Mouse (Mus musculus): ENCODE measurements around the gene Hps4.
"Not testable (repeated sequence)": the region's sequence is repeated elsewhere in the genome, so short reads cannot be mapped to it uniquely, and the experiment has no call there.

Gene Hps4

DNA sequence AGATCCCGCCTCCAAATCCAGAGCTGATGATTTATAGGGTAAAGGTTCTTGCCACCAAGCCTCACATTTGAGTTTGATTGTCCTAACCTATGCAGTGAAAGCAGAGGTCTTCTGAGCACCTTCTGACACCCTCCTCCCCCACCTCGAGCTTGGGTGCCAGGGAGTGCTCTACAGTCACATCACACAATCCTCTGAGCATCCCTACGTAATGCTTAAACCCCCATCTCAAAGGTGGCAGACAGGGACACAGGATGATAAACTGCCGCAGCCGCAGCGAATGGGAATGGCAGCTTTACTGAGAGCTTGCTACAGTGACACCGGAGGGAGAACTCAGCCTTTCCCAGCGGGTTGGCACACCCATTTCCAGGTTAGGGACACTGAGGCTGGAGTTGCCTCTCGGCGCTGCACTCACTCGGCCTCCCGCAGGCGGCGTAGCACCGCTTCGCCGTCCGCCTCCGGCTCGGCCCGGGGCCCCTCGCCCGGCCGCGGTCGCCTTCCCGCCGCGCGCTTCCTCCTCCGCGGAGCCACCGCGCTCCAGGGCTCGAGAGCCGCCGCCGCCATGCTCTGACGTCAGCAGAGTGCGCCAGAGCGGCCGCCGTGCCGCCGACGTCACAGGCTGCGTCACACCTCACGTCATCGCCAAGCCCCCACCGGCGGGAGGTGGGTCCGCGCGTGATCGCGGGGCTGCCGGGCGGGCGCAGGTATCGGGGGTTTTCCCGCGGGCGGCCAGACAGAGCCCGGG lies at the start of gene Hps4, which contains the start of gene Srrd:
Hps4 (plus strand) TSS at position 621 of the 742 bp plus-strand sequence.
Srrd (minus strand) TSS at position 578 of the 742 bp plus-strand sequence.
- DNase-seq (ENCODE audit: low read depth, low spot score): no peak

DNA sequence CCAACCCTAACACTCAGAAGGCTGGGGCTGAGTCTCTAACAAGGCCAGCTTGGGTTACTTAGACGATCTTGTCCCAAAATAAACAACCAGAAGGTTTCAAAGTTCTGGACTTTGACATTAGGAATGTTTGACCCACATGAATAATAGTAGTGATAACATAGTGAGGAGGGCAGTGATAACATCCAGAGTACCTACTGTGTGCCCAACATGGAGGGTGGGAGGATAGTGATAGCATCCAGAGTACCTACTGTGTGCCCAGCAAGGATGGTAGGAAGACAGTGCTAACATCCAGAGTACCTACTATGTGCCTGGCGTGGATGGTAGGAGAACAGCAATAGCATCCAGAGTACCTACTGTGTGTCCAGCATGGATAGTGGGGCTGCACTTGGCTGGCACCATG lies 49.1 kb upstream of the Hps4 start:
- DNase-seq (ENCODE audit: low read depth, low spot score): no peak

DNA sequence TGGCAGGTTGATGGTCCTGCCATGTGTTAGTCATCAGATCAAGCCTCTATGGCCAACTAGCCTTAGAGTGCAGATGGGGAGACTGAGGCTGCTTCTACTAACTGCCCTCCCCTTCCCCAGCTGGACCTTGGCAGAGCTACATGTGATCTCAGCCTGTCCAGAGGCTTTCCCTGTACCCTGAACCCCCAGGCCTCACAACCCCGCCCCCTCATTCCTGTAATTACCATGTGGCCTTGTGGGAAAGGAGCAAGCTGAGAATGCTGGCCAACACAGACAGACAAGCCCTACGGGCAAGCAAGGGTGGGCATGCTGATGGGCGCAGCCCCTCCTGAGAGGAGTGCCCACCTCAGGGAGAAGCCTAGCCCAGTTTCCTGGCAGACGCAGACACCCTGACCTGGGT lies 48.2 kb upstream of the Hps4 start:
- no peak for DNase-seq (ENCODE audit: low read depth, low spot score)

DNA sequence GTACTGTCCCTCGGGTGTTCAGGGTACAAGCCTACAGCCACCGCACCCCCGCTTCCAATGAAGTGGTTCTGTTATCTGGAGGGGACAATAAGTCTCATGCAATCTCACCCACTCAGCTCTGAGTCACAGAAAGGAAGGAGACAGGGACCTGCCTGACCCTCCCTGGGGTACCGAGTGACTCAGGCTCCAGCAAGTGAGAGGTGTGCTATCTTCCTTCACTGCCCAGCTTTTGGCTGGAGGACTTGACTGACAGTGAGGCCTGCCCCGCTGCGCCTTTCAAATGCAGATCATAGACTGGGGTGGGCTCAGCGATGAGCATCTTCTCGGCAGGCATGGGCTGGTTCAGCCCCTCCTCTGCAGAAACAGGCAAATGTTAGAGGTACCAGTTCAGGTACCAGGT lies 47.7 kb upstream of the Hps4 start:
- DNase-seq (ENCODE audit: low read depth, low spot score): no peak

DNA sequence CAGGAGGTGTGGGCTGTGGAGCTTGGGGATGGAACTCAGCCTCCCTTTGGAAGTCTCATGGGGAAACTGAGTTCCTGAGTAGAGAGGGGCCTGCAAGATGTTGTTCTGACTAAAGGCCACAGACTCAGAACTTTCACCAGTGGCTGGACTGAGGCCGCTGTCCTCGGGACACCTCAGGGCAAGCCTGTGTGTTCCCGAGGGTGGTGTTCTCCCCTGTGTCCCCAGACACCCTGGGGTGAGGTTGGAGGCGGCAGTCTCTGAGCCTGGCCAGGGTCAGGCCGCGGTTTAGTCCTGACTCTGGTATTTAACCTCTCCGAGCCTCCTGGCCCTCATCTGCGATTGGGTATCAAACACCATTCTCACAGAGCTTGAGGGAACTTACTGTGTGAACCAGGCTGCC lies 47.3 kb upstream of the Hps4 start:
- no peak for DNase-seq (ENCODE audit: low read depth, low spot score)

DNA sequence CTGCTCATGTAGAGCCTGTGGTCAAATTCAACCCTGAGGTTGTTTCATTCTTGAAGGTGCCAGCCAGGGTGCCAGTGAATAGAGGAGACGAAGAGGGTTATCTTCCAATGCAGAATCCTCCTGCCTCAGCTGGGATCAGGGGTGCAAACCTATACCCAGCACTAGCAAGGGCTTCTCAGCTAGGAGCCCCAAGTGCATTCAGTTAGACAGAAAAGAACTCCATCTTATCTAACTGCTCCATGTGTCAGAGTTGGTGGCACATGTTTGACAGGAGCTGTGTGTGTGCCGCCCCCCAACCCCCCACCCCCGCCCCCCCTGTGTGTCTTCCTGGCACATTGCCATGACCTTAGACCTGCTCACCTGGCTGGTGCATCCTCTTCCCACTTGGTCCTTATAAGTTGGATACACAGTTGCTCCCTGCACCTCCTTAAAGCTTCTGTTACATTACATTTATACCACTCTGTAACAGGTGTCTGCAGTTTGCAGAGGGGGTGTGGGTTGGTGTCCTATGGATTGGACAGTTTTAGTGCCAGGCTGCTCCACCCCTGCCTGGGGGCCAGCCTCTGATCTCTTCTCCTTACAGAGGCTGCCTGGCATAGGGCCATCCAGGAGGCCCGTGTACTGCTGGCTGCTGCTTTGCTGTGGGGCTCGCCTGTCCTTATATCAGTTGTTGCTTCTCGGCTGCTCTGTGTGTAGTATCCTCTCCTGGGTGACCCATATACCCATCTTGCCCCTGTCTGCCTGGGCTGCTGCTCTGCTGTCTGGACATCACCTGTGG lies 46.3 kb upstream of the Hps4 start:
- no peak for DNase-seq (ENCODE audit: low read depth, low spot score)

DNA sequence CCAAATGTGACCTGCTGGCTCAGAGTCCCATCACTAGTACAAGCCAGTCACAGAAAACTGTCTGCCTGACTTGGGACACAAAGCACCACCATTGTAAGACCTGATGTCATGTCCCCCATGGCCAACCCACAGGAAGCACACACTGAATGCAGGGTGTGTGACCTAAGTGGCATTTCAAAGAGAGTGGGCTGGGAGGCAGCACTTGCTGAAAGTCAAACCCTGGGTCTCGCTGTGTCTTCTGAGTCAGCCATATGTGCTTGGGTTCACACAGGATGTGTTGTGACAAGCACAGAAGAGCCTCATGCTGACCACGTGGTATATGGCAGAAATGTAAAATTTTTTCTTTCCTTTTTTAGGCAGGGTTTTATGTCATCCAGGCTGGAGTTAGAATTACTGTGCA lies 45.6 kb upstream of the Hps4 start:
- DNase-seq (ENCODE audit: low read depth, low spot score): no peak

DNA sequence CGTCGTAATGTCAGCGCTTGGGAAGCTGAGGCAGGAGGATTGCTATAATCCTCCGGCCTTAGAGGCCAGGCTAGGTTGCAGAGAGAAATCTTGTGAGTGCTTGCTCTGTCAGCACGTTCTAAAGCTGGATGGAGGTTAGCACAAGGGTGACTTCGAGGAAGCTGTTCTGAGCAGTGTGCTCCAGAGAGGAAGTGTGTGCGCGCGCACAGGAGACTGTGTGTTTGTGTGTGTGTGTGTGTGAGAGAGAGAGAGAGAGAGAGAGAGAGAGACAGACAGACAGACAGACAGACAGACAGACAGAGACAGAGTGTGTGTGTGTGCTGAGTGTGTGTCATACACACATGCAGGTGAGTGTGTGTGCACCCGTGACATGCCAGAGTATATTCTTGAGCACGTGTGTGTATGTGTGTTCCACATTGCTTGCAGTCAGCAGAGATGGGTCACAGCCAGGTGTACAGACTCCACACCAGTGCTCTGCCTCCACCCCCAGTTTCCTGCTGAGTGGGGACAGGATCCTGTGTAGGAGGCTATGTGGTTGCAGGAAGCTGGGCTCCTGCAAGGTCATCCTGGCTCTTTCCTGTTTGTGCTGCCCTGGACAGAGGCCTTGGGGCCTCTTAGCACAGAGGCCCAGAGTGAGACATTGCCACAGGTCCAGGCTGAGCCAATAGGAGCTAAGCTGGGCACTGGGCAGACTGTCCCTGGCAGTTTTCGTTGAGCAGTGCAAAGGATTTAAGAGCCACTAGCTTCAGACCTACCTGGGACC lies 44.5 kb upstream of the Hps4 start:
- no peak for DNase-seq (ENCODE audit: low read depth, low spot score)

DNA sequence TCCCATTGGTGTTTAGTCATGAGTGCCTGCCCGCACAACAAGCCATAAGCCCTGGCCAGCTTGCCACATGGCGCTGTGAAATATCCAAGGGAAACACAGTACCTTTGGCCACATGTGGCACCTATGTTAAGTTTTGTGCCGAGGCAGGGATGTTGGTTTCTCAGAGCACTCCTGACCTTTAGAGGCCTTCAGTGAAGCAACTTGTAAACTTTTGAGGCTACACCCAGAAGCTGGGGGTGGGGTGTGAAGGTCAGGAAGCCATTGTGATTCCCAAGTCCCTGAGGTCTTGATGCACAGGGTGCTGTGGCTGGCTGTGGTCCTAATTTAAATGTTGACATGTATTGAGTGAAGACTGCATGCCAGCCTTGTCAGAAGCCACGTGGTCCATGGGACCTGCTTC lies 43.5 kb upstream of the Hps4 start:
- DNase-seq (ENCODE audit: low read depth, low spot score): no peak

DNA sequence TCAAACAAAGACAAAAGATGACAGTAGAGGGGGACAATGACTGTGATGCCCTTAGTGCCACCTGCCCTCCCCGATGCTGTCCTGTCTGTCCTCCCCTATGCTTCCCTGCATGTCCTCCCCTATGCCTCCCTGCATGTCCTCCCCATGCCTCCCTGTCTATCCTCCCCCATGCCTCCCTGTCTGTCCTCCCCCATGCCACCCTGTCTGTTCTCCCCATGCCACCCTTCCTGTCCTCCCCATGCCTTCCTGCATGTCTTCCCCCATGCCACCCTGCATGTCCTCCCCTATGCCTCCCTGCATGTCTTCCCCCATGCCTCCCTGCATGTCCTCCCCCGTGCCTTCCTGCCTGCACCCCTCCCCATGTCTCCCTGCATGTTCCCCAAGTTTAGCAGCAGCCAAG lies 42.8 kb upstream of the Hps4 start:
- no peak for DNase-seq (ENCODE audit: low read depth, low spot score)

DNA sequence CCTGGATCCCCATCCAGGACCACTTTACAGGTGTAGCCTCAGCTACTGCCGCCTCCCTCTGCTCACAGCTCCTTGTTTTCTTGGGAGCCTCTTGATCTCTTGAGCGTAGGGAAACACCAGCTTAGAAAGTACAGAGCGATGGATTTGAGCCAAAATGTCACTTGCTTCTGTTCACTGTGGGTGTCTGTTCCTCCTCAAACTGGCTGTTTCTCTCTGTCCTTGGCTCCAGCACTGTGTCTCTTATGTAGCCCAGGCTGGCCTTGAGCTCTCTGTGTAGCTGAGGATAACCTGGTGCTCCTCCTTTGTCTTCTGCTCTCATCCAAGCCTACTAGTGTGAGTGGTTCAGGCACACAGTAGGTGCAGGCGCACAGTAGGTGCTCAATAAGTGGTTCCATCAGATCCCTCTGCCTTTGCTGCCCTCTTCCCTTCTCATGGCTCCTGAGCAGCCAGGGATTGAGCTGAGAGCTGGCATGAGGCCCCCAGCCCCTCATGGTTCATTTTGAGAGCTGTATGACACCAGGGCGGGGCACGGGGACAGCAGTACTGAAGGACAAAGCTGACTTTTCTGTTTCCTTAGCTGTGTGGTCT lies 42.1 kb upstream of the Hps4 start:
- DNase-seq (ENCODE audit: low read depth, low spot score): no peak

DNA sequence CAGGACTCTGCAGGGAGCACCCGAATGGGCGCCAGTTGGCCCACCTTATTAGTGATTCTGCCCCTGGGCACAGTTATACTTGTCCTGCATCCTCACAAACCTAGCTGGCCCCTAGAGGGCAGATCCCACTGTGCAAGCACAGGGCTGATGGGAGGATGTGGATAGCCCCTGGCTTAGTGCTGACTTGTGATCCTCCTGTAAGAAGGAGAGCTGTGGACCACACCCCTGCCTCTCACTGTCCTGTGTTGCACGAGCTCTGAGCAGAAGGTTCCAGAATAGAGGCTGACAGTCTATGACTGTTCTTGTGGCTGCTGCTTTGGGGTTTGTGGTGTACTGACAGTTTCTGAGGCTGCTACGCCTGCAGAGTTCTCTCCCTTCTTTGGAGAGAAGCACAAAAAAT lies 41.2 kb upstream of the Hps4 start:
- no peak for DNase-seq (ENCODE audit: low read depth, low spot score)

DNA sequence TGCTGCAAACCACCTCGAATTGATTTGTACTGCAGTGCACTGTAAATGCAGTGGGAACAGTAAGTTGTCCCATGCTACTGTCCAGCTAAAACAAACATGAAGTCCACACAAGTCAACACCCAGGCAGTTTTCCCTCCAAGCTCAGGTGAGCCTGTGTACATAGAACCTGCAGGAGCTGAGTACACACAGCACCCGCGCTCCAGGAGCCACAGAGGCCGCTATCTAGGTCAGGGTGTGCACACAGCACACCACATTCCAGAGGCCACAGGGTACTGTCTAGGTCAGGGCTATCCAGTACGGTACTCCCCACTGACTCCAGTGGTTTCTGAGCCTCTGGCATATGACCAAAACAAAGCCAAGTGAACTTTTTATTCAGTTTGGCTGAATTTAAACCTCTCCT lies 40.6 kb upstream of the Hps4 start:
- DNase-seq (ENCODE audit: low read depth, low spot score): no peak

DNA sequence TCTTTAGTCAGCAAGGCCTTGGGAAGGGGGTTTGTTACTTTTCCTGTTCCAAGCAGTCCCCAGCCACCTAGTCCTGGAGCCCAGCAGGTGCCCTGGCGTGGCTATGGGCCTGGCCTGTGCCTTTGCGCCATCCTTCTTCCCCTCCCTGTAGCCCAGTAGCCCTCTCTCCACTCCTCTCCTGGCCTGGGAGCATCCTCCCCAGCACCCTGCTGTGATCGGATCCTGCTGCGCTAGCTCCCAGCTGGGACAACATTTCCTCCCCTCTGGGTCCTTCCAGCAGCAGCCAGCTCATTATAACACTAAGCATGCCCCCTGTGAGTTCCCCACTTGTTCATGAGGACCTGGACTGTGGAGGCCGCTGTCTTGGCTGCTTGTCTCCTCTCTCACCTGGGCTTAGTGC lies 37.0 kb upstream of the Hps4 start:
- no peak for DNase-seq (ENCODE audit: low read depth, low spot score)

DNA sequence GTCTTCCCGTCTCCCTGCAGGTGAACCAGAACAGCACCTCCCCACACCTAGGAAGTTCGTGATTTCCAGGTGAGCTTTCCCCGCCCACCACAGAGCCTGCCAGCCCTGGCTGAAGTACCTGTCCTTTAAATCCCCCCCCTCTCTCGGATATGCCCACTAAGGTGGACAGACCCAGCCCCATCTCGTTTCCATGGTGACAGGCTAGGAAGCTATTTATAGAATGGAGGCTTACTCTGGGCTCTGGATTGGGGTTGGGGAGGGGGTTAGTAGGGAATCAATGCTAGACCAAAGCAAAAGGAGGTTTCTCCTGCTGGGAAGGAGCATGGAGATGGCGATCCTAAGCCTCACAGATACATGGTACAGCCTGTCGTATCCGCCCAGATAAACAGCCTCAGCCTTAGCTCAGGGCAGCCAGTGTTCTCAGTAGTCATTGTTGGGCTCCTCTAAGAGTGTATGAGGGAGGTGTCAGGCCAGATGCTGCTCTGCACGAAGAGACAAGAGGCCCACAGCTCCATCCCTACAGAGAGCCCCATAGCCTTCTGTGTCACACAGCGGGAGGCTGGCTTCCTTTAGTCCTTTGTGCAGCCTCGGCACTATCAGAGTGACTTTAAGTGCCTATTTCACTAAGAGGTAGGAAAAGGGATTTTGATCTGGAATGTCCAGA lies 29.5 kb upstream of the Hps4 start:
- DNase-seq (ENCODE audit: low read depth, low spot score): no peak

DNA sequence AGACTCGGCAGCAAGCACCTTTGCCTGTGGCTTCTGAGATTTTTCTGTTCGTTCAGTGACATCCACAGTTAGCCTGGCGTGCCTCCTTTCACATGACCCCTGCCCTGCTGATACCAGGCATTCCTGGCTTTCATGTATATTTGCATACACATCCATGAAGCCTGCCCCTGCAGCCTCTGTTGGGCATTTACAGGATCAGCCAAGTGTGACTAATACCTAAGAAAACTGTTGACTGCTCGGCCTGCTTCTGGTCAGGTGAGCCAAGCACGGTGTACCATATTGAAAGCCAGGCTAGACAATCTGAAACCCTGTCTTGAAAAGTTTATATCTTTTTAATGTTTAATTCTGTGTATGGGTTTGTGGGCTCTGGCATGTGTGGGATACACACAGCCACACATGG lies 26.4 kb upstream of the Hps4 start:
- no peak for DNase-seq (ENCODE audit: low read depth, low spot score)

DNA sequence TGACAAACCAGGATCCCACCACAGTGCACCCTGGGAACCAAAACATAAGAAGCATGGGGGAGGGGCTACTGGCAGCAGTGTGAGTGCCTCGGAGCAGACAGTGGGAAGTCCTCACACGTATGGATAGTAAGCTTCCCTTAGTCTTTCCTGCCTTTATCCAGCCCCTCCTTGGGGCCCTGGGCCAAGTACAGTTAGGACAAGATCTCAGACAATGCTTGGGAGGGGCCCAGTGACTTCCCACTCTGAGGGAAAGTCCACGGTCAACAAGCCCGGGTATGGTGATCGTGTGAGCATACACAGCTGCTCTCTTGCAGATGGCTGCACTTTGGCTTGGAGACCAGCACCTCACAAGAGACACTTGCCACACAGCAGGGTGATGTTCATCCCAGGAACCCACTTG lies 25.6 kb upstream of the Hps4 start:
- DNase-seq (ENCODE audit: low read depth, low spot score): no peak

DNA sequence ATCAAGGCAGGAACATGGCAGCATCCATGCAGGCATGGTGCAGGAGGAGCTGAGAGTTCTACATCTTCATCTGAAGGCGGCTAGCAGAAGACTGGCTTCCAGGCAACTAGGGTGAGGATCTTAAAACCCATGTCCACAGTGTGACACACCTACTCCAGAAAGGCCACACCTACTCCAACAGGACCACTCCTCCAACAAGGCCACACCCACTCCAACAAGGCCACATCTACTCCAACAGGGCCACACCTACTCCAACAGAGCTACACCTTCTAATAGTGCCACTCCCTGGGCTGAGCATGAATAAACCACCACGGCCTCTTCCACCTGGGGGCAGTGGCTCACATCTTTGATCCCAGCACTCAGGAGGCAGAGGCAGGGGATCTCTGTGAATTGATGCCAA lies 23.5 kb upstream of the Hps4 start:
- not testable (repeated sequence) for DNase-seq (ENCODE audit: low read depth, low spot score)

DNA sequence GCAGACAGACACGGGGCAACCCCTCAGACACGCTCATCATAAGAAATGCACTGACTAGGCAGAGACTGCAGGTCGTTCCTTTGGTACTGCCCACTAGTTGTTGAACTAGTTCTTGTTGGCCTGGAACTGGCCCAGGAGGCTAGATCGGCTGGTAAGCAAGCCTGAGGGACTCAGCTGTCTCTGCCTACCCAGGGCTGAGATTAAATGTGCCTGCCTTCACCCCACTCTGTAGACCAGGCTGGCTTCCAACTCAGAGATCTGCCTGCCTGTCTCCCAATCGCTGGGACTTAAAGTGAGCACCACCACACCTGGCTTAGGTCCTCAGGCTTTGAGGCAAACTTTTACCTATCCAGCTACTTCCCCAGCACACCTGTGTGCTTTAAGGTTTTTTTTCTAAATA lies 22.5 kb upstream of the Hps4 start:
- no peak for DNase-seq (ENCODE audit: low read depth, low spot score)

DNA sequence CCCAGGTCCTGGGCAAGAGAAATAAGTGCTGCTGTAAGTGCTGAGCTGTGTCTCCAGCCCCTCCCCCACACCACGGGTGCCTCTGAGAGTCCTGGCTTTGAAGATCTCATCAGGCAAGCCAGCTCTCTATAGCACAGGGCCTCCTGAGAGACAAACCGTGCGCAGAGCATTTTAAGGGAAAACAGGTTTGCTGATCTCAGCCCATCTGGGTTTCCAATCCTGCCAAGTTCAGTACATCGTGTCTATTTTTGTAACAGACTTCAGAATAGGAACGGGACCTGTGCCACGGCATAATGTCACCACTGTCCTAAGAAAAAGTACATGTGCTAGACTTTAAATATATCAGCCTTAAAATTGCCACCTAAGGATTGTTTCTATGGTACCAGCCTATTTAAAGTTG lies 21.9 kb upstream of the Hps4 start:
- DNase-seq (ENCODE audit: low read depth, low spot score): no peak

DNA sequence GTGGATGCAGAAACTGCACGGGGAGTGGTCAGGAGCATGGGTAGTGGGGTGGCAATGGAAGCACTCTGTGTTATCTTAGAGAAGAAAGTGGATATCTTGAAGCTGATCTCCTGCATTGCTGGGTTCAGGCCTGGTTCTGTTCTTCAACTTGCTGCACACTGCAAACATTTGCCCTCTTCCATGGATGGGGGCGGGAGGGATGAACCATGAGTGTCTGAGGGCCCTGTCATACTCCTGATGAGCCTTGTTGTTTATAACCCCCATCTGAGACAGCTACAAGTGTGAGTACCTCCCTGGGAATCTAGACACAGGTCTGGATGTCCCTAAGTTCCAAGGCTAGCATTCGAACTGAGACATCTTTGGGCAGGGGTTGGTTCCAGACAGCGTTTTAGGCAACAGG lies 21.5 kb upstream of the Hps4 start:
- DNase-seq (ENCODE audit: low read depth, low spot score): no peak

DNA sequence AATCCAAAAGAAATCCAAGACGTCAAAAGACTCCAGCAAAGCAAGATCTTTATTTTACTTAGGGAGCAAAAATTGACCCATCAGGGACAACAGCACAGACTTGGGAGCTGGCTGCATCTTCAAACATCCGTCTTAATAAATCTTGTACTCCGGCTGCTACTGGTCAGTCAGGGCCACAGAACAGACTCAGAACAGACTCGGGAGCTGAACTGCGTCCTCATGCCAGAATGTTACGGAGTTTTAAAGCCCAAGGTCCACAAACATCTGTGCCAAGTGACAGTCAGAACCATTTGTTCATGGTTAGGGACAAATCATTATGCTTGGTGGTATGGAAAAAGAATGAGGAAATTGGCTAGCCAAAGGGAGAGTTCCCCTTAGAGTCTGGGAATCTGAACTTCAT lies 19.6 kb upstream of the Hps4 start:
- no peak for DNase-seq (ENCODE audit: low read depth, low spot score)
